Mouse (Mus musculus): Measurements from ENCODE around the gene Dcdc2a.

Gene Dcdc2a

GRCm38 (mm10) chr13:25098578-25098977, 42.8 kb downstream of the Dcdc2a start:
- DNase-seq: no peak

- DNase-seq: no peak
Measured at GRCm38 (mm10) chr13:25099508-25099907, 43.7 kb downstream of the Dcdc2a start.

GRCm38 (mm10) chr13:25100581-25100980, 44.8 kb downstream of the Dcdc2a start:
- no peak for DNase-seq

- DNase-seq: no peak
Measured at GRCm38 (mm10) chr13:25105671-25106070, 49.9 kb downstream of the Dcdc2a start.

DNA sequence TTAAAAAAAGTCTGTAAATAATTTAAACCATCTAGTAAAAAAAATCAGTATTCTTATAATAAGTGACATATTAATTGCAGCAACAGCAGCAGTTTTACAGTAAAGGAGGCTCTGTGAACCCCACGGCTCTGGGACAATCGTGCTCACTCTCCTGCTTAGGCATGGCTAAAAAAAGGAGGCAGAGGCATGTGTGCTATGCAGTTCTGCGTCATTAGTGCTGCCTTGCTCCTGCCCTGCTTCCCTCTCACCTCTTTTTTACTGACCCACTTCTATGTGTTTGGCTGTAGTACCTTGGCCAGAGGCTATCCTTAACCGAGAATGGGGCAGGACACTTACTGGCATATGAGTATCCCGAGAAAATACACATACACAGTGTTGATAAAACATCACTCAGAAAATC, 50.9 kb downstream of the Dcdc2a start:
- DNase-seq: no peak

GRCm38 (mm10) chr13:25108353-25108752, 52.5 kb downstream of the Dcdc2a start:
- DNase-seq: no peak

GRCm38 (mm10) chr13:25110592-25111095, 54.8 kb downstream of the Dcdc2a start:
- DNase-seq: no peak

- peak; percentile 65 for DNase-seq
Measured at GRCm38 (mm10) chr13:25115429-25115881, 59.7 kb downstream of the Dcdc2a start.

GRCm38 (mm10) chr13:25115971-25116370, 60.2 kb downstream of the Dcdc2a start:
- no peak for DNase-seq

GRCm38 (mm10) chr13:25122740-25123335, 67.0 kb downstream of the Dcdc2a start:
- no peak for DNase-seq

GRCm38 (mm10) chr13:25127216-25127615, 71.4 kb downstream of the Dcdc2a start:
- DNase-seq: no peak

GRCm38 (mm10) chr13:25127806-25128205, 72.0 kb downstream of the Dcdc2a start:
- no peak for DNase-seq

- no peak for DNase-seq
Measured at GRCm38 (mm10) chr13:25128766-25129165, 73.0 kb downstream of the Dcdc2a start.

DNA sequence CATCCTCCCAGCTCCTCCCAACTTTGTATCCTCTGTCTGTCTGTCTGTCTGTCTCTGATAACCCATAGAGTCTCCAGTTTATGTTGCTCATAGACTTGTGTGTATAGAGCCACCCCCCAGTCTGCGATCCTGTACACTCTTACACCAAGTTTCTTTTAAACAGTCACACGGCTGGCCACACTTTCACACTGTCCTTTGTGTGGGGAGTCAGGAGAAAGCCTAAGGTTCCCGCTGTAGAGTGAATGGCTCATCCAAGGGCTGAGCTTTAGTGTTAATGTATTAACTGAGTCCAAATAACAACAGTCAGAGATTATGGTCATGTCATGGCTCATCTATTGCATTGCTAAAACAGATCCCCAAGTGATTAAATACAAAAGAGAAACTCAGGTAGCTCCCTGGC, 87.3 kb downstream of the Dcdc2a start:
- DNase-seq: no peak

DNA sequence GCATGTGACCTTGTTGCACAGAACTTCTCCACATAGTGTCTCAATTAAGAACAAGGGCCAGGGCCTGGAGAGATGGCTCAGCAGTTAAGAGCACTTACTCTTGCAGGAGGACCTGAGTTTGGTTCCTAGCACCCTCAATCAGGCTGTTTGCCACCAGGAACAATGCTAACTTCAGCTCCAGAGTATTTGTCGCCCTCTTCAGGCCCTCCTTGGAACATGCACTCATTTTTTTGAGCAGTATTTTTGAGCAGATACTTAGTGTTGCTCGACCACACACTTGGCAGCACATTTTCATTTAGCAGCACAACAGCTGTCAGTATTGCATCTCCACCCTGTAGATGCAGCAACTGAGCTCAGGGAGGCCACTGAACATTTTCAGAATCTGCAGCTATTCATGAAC, 88.3 kb downstream of the Dcdc2a start:
- no peak for DNase-seq

DNA sequence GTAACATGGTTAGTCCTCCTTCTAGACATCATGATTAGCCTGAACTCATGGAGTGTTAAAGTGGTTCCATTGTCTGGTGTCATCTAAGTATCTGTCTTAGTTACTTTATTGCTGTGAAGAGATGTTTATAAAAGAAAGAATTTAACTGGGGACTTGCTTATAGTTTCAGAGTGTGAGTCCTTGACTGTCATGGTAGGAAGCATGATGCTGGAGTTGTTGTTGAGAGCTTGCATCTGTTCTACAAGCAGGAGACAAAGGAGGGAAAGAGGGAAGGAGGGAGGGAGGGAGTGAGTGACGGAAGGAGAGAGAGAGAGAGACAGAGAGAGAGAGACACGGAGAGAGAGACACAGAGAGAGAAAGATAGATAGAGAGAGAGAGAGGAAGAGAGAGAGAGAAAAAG, 90.4 kb downstream of the Dcdc2a start:
- no peak for DNase-seq

DNA sequence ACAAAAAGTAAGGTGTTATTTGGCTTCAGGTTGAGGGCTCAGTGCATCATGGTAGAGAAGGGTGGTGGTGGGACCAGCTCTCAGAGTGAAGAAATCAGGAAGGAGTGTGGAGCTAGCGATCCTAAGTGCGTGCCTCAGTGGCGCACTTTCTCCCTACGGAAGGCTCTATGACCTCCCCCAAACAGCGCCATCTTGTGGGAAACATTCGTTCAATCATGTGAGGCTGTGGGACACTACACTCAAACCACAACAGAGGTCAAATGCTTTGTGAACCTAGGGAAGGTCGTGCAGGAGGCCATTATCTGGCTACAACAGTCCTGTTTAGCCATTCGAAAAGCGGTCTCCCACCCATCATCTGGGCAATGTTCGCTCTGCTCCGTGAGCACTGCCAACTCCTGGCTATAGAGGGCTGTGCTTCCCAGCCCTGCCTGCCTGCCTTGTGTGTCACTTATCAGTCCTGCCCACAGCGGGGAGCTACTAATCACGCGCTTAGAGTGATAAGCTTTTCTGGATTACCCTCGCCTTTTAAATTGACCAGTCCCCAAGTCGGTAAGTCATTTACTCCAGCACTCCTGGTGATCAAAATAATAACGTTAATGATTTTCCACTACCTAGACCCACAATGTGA, 94.5 kb downstream of the Dcdc2a start:
- no peak for DNase-seq

- no peak for DNase-seq
Measured at GRCm38 (mm10) chr13:25150861-25151260, 95.1 kb downstream of the Dcdc2a start.

DNA sequence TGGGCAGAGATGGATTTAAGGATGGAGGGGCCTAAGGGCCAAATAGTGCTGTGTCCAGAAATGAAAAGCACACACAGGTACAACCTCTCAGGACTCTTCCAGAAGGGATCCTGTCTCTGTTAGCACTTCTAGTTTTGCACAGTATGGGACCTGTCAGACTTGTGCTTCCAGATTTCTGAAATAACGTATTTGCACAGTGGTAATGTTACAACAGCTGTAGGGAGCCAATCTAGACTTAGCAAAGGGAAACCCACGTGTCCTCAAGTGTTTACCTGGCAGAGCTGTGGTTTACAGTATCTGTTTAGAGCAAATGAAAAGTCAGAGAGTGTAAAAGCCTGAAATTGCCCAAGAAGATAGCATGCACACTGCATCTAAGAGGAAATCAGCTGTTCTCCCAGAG, 104.1 kb downstream of the Dcdc2a start:
- no peak for DNase-seq

- no peak for DNase-seq
Measured at GRCm38 (mm10) chr13:25160804-25161203, 105.0 kb downstream of the Dcdc2a start.

- no peak for DNase-seq
Measured at GRCm38 (mm10) chr13:25162594-25162993, 106.8 kb downstream of the Dcdc2a start.

- DNase-seq: no peak
Measured at GRCm38 (mm10) chr13:25168891-25169290, 113.1 kb downstream of the Dcdc2a start.

DNA sequence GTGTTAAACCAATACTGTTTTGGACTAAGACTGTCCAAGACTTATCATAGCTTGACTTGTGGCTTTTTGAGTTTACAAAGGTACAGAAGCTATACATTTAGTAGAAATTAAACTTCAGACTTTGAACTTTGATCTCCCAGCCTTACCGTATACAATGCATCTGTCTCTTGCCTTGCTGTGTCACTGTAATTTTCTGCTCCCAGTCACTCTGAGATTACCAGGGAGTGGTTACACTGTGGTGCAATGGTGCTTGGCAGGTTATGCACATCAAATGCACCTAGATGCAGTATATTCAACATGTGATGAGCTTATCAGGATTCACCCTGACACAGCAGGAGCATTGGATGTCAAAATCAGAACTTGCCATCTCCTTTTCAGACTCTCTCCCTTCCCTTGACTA, 122.0 kb downstream of the Dcdc2a start:
- DNase-seq: no peak

DNA sequence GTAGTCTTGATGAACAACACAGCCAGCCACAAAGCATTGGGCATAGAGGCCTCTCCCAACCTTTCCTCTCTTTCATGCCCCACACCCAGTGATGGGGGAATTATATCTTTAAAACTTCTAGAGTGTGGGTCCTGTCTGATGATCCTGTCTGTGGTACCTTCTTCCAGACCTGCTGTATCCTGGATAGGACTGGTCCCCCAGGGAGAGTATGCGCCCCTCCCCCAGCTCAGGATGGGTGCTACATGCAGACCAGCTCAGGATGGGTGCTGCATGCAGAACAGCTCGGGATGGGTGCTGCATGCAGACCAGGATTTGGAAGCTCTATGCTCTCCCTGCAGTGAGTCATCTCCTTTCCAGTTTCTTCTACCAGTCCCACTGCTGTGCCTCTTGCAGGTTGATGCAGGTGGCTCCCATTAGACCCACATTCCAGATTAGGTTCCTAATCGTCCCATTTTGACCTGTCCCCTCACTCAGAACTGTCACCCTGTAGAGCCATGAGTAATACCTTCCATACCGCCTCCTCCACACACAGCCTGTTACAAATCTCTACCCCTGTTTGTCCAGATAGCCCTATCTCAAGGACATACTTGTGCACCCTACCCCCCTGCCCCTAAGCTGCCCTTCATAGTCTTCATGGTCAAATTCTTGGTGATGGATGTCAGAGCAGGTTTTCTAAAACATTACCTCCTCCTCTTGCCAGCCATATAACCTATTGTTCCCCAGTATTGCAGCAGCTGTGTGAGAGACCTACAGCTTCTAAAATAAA, 122.6 kb downstream of the Dcdc2a start:
- no peak for DNase-seq

All from right cerebral cortex, postnatal 14 days (tissue).